Mouse (Mus musculus): ENCODE results near the gene Fbxw9. TPM values are rescaled to one million over a fixed set of nuclear protein-coding genes. Genes with fewer than 3 reads are reported as not detected.

Gene Fbxw9
- total RNA-seq, 1 experiment from 2014 or later = 6.3 TPM

- ATAC-seq (ENCODE audit: extremely low read depth, insufficient number of reproducible peaks, low FRiP score, poor library complexity, severe bottlenecking) = no peak
These were observed 24.0 kb upstream of the Fbxw9 start for GRCm38 (mm10) chr8:85035728-85036310.

- ATAC-seq (ENCODE audit: extremely low read depth, insufficient number of reproducible peaks, low FRiP score, poor library complexity, severe bottlenecking) = no peak
These were observed 23.5 kb upstream of the Fbxw9 start for GRCm38 (mm10) chr8:85036381-85036717.

- peak; percentile 91 for ATAC-seq (ENCODE audit: extremely low read depth, insufficient number of reproducible peaks, low FRiP score, poor library complexity, severe bottlenecking)
These were observed 23.0 kb upstream of the Fbxw9 start, which contains the start of gene Tnpo2 for GRCm38 (mm10) chr8:85036718-85037365. TSS of gene Tnpo2 (plus strand) at chr8:85036915.

GRCm38 (mm10) chr8:85037366-85037680, 22.5 kb upstream of the Fbxw9 start:
- ATAC-seq (ENCODE audit: extremely low read depth, insufficient number of reproducible peaks, low FRiP score, poor library complexity, severe bottlenecking) = no peak

GRCm38 (mm10) chr8:85037681-85038531, 21.9 kb upstream of the Fbxw9 start:
- ATAC-seq (ENCODE audit: extremely low read depth, insufficient number of reproducible peaks, low FRiP score, poor library complexity, severe bottlenecking) = no peak

GRCm38 (mm10) chr8:85043619-85044018, 16.2 kb upstream of the Fbxw9 start:
- ATAC-seq (ENCODE audit: extremely low read depth, insufficient number of reproducible peaks, low FRiP score, poor library complexity, severe bottlenecking) = no peak

GRCm38 (mm10) chr8:85057367-85057766, 2.5 kb upstream of the Fbxw9 start:
- ATAC-seq (ENCODE audit: extremely low read depth, insufficient number of reproducible peaks, low FRiP score, poor library complexity, severe bottlenecking) = no peak

- ATAC-seq (ENCODE audit: extremely low read depth, insufficient number of reproducible peaks, low FRiP score, poor library complexity, severe bottlenecking) = no peak
These were observed 2.7 kb downstream of the Fbxw9 start for GRCm38 (mm10) chr8:85062603-85063002.

- no peak for ATAC-seq (ENCODE audit: extremely low read depth, insufficient number of reproducible peaks, low FRiP score, poor library complexity, severe bottlenecking)
These were observed 5.4 kb downstream of the Fbxw9 start for GRCm38 (mm10) chr8:85065213-85065612.

- ATAC-seq (ENCODE audit: extremely low read depth, insufficient number of reproducible peaks, low FRiP score, poor library complexity, severe bottlenecking) = no peak
These were observed 7.3 kb downstream of the Fbxw9 start for GRCm38 (mm10) chr8:85067155-85067554.

GRCm38 (mm10) chr8:85067982-85068381, 8.1 kb downstream of the Fbxw9 start, which contains the start of gene Gm5741:
TSS of gene Gm5741 (minus strand) at chr8:85067982.
- ATAC-seq (ENCODE audit: extremely low read depth, insufficient number of reproducible peaks, low FRiP score, poor library complexity, severe bottlenecking) = no peak

GRCm38 (mm10) chr8:85071041-85071440, 11.2 kb downstream of the Fbxw9 start:
- no peak for ATAC-seq (ENCODE audit: extremely low read depth, insufficient number of reproducible peaks, low FRiP score, poor library complexity, severe bottlenecking)

- ATAC-seq (ENCODE audit: extremely low read depth, insufficient number of reproducible peaks, low FRiP score, poor library complexity, severe bottlenecking) = peak; percentile 83
These were observed 11.8 kb downstream of the Fbxw9 start, which contains the start of gene Dhps for GRCm38 (mm10) chr8:85071514-85072281. TSS of gene Dhps (plus strand) at chr8:85071757.

- ATAC-seq (ENCODE audit: extremely low read depth, insufficient number of reproducible peaks, low FRiP score, poor library complexity, severe bottlenecking) = no peak
These were observed 12.6 kb downstream of the Fbxw9 start for GRCm38 (mm10) chr8:85072364-85072929.

- no peak for ATAC-seq (ENCODE audit: extremely low read depth, insufficient number of reproducible peaks, low FRiP score, poor library complexity, severe bottlenecking)
These were observed 13.3 kb downstream of the Fbxw9 start for GRCm38 (mm10) chr8:85073041-85073612.

- ATAC-seq (ENCODE audit: extremely low read depth, insufficient number of reproducible peaks, low FRiP score, poor library complexity, severe bottlenecking) = no peak
These were observed 14.3 kb downstream of the Fbxw9 start for GRCm38 (mm10) chr8:85074167-85074566.

GRCm38 (mm10) chr8:85074617-85075016, 14.8 kb downstream of the Fbxw9 start:
- no peak for ATAC-seq (ENCODE audit: extremely low read depth, insufficient number of reproducible peaks, low FRiP score, poor library complexity, severe bottlenecking)

GRCm38 (mm10) chr8:85076001-85076400, 16.1 kb downstream of the Fbxw9 start:
- no peak for ATAC-seq (ENCODE audit: extremely low read depth, insufficient number of reproducible peaks, low FRiP score, poor library complexity, severe bottlenecking)

- peak; percentile 77 for ATAC-seq (ENCODE audit: extremely low read depth, insufficient number of reproducible peaks, low FRiP score, poor library complexity, severe bottlenecking)
These were observed 17.1 kb downstream of the Fbxw9 start for GRCm38 (mm10) chr8:85076993-85077392.
